Mouse (Mus musculus): ENCODE data around the gene Six3. TPM values are rescaled to one million over a fixed set of nuclear protein-coding genes. Genes with fewer than 3 reads are reported as not detected.

Six3 gene
- 0.45 and 0.68 TPM in 2 replicates for polyA plus RNA-seq (2016; fragmentation: Nextera tagmentation; extraction: Ambion mirVana)

DNA sequence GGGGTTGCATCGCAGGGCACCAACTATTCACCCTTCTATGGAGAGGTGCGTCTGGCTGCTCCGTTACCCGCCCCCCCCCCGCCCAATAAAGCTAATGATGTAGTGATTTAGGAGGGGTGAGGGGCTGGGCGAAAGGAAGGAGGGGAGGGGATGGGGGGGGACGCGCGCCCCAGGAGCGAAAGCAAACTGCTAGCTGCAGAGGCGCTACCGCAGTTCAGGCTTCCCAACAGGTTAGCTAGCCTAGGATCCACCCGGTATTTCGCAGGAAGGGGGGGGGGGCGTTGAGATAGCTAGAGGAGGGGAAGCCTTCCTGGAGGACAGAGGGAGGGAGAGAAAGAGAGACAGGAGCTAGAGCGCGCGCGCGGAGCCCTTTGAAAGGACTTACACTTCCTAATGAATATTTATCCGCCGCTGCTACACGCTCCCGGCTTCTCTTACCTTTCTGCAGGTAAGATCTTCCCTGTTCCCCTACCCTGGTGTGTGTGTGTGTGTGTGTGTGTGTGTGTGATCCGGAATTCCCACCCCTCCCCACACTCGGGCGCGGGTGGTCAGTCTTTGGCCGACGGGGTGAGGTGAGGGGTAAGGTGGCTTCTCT is at the start of gene Six3:
Gene Six3, plus strand, starts transcription at position 343 of the 595 bp plus-strand sequence.
- no peak within 1 kb of the TSS for H3K4me3 ChIP-seq
- H3K4me1 ChIP-seq: peaks cover 11% of the 10 kb centered on the region
- no peaks in the 10 kb centered on the region for H3K36me3 ChIP-seq
- no peak within 1 kb of the TSS for H3K9ac ChIP-seq
- peaks cover 100% of the 10 kb centered on the region for H3K27me3 ChIP-seq
- H3K9me3 ChIP-seq (replicated peaks): no peaks in the 10 kb centered on the region
- ATAC-seq (ENCODE audit: low FRiP score): no peak
- no peak within 1 kb of the TSS for H3K4me2 ChIP-seq (replicated peaks)
- 1% methylated on average over 26 of the region's 30 CpGs for WGBS
- H3K27ac ChIP-seq: no peak within 1 kb of the TSS

DNA sequence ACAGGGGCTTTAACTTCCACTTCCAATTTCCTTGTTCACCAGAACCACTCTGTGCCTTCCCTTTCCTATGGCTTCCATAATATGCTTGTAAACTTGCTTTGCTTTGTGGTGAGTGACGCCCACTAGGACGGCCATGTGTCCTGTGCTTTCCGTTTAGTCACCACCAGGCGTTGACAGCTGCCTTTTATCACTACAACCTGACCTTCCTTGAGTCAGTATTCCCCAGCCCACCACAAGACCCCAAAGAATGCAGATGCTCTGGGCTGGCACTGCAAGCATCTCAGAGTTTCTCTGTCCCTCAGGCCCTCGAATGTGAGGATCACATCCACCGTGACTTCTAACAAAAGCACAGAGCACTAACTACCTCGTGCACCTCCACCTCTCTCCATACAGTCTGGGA is 49.3 kb upstream of the Six3 start:
- Histone ChIP-seq H3K4me3 (no peak overlapping the region), H3K9ac (no peak overlapping the region), H3K4me2 (replicated peaks) (no peak overlapping the region), H3K27me3 (no peaks in the 10 kb centered on the region), H3K4me1 (peaks cover 4% of the 10 kb centered on the region; the same call in 1 of the 2 replicates), H3K36me3 (no peaks in the 10 kb centered on the region), H3K27ac (no peak overlapping the region), H3K9me3 (replicated peaks) (peaks cover 9% of the 10 kb centered on the region)
- 71% methylated on average over 7 of the region's 7 CpGs for WGBS
- ATAC-seq (ENCODE audit: low FRiP score): no peak

DNA sequence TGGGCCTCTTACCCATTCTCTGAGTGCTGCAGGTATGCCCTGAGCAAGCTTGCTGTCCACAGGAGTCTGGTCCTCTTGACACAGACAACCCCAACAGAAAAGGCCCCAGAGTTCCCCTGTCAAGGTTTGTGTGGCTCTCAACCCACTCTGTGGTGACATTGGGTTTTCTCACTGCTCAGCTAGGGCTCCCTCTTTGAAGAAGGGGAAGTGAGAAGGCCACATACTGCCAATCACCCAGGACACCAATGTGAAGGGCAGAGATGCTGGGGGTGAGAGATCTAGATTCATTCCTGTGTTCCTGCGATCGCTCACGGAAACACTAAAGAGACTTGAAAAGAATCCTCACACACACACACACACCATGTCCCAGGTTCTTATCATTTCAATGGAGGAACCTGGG is 39.4 kb upstream of the Six3 start:
- ATAC-seq (ENCODE audit: low FRiP score): no peak
- 93% methylated on average over 3 of the region's 3 CpGs for WGBS
- H3K4me3 ChIP-seq: no peak overlapping the region
- H3K9me3 ChIP-seq (replicated peaks): no peaks in the 10 kb centered on the region
- H3K27ac ChIP-seq: no peak overlapping the region
- no peaks in the 10 kb centered on the region for H3K4me1 ChIP-seq
- peaks cover 3% of the 10 kb centered on the region; the same call in 1 of the 2 replicates for H3K27me3 ChIP-seq
- no peak overlapping the region for H3K9ac ChIP-seq
- H3K4me2 ChIP-seq (replicated peaks): no peak overlapping the region
- no peaks in the 10 kb centered on the region for H3K36me3 ChIP-seq

DNA sequence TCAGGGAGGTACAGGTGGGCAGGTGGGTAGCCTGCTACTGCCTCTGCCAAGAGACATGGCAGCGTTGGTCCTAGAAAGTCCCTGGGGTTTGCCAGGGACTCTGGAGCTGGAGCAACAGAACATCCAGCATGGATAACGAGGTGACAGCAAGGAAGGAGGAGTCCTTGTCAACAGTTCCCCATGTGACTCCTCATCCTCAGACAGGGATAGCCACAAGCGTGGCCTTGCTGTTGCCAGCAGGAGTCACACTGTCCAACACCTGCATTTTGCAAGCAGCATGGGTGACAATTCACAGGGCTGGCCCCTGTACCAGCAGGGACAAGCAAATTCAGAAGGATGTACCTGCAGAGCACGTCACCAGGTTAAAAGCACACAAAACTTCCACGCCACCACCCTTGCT is 35.1 kb upstream of the Six3 start:
- Histone ChIP-seq H3K36me3 (no peaks in the 10 kb centered on the region), H3K4me3 (no peak overlapping the region), H3K9ac (no peak overlapping the region), H3K4me1 (no peaks in the 10 kb centered on the region), H3K27me3 (peaks cover 3% of the 10 kb centered on the region; the same call in 1 of the 2 replicates), H3K9me3 (replicated peaks) (no peaks in the 10 kb centered on the region), H3K4me2 (replicated peaks) (no peak overlapping the region), H3K27ac (no peak overlapping the region)
- no peak for ATAC-seq (ENCODE audit: low FRiP score)
- 68% methylated on average over 5 of the region's 5 CpGs for WGBS

DNA sequence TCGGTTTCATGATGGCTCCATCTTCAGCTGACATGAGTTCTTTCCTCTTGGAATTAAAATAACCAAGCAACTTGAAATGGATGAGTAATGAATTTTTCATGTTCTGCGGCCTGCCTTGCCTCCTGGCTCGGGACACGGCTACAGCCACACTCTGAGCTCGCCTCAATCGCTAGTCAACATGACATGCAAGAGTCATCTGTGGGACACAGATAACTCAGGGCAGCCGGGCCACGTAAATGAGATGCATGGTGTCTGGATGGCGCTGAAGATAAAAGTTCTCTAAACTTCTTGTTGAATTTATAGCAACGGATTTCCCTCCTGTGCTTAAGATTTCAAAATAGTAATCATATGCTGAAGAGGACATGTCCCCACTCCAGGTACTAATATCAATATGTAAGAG is 34.1 kb upstream of the Six3 start:
- H3K9ac ChIP-seq: no peak overlapping the region
- no peak overlapping the region for H3K4me3 ChIP-seq
- H3K36me3 ChIP-seq: no peaks in the 10 kb centered on the region
- ATAC-seq (ENCODE audit: low FRiP score): no peak
- 89% methylated on average over 10 of the region's 10 CpGs for WGBS
- no peak overlapping the region for H3K27ac ChIP-seq
- H3K27me3 ChIP-seq: peaks cover 3% of the 10 kb centered on the region; the same call in 1 of the 2 replicates
- H3K9me3 ChIP-seq (replicated peaks): no peaks in the 10 kb centered on the region
- no peaks in the 10 kb centered on the region for H3K4me1 ChIP-seq
- H3K4me2 ChIP-seq (replicated peaks): no peak overlapping the region

DNA sequence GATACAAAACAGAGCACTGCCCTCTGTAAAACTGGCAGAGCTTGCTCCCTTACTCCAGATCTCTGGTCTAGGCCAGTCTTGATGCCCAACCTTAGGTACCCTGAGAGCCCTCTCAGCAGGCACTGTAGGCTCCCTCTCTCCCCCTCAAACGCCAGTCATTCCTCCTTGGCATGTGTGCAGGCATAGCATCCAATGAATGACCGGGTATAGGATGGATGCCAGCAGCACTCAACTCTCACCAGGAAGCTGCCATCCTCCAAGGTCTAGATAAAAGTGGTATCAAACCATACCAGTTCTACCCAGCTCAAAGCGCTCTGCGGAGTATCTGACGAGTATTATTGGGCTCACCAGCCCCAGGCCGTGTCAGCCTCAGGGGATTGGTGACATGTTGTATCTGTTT is 33.2 kb upstream of the Six3 start:
- no peak for ATAC-seq (ENCODE audit: low FRiP score)

DNA sequence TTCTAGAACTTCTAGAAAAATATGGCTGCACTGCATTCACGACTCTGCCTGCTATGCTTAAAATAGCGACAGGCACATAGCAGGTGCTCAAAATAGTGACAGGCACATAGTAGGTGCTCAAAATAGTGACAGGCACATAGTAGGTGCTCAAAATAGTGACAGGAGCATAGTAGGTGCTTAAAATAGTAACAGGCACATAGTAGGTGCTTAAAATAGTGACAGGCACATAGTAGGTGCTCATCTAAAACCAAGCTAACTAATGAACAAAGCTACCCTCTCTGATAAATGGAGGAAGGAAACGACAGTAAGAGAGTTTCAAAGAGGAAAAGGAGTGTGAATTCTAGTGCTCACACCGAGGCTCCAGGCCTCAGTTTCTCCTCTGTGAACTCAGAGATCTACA is 29.2 kb upstream of the Six3 start:
- no peaks in the 10 kb centered on the region for H3K4me1 ChIP-seq
- H3K27ac ChIP-seq: no peak overlapping the region
- H3K9me3 ChIP-seq (replicated peaks): no peaks in the 10 kb centered on the region
- no peaks in the 10 kb centered on the region for H3K27me3 ChIP-seq
- H3K36me3 ChIP-seq: no peaks in the 10 kb centered on the region
- 89% methylated on average over 4 of the region's 4 CpGs for WGBS
- ATAC-seq (ENCODE audit: low FRiP score): no peak
- no peak overlapping the region for H3K9ac ChIP-seq
- H3K4me2 ChIP-seq (replicated peaks): no peak overlapping the region
- no peak overlapping the region for H3K4me3 ChIP-seq

More for the DNA sequence above, 33.2 kb upstream of the Six3 start:
- WGBS: 88% methylated on average over 6 of the region's 6 CpGs
- H3K4me3 ChIP-seq: no peak overlapping the region
- H3K9ac ChIP-seq: no peak overlapping the region
- H3K36me3 ChIP-seq: no peaks in the 10 kb centered on the region
- H3K27me3 ChIP-seq: no peaks in the 10 kb centered on the region
- no peak overlapping the region for H3K27ac ChIP-seq
- H3K4me2 ChIP-seq (replicated peaks): no peak overlapping the region
- no peaks in the 10 kb centered on the region for H3K9me3 ChIP-seq (replicated peaks)
- H3K4me1 ChIP-seq: no peaks in the 10 kb centered on the region

DNA sequence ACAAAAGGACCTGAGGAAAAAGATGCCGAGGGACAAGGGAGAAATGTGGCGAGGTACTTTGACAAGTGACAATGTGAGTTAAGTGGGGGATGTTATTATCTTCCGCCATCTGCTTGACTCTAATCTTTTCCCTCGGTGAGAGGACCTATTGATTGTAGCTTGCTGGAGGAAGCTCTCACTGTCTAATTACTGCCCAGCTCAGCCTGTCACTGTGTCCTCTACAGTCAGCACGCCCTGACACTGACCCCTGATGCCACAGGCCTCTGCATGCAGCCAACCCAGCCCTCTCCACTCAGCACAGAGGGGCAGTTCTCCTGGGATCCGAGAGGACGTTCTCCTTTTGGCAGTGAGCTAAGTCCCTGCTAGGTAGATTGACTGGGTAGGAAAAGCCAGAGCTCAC is 28.8 kb upstream of the Six3 start:
- no peaks in the 10 kb centered on the region for H3K27me3 ChIP-seq
- no peak for ATAC-seq (ENCODE audit: low FRiP score)
- 63% methylated on average over 7 of the region's 7 CpGs for WGBS

DNA sequence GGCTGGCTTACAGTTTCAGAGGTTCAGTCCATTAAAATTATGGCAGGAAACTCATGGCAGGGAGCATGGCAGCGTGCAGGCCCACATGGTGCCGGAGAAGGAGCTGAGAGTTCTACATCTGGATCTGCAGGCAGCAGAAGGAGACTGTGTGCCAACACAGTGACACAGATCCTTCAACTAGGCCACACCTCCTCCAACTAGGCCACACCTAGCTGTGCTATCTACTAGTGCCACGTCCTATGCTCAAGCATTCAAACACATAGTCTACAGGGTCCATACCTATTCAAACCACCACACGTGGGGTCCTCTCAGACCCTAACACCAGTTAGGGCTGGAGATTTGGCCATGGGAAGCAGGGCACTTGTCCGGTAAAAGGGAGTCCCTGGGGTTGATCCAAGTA is 27.6 kb upstream of the Six3 start:
- Histone ChIP-seq H3K9ac (no peak overlapping the region), H3K9me3 (replicated peaks) (no peaks in the 10 kb centered on the region), H3K4me3 (no peak overlapping the region), H3K27ac (no peak overlapping the region), H3K36me3 (no peaks in the 10 kb centered on the region), H3K4me1 (no peaks in the 10 kb centered on the region), H3K4me2 (replicated peaks) (no peak overlapping the region), H3K27me3 (no peaks in the 10 kb centered on the region)
- no peak for ATAC-seq (ENCODE audit: low FRiP score)
- WGBS: 85% methylated on average over 5 of the region's 5 CpGs

More for the DNA sequence above, 28.8 kb upstream of the Six3 start:
- H3K4me1 ChIP-seq: no peaks in the 10 kb centered on the region
- no peak overlapping the region for H3K4me2 ChIP-seq (replicated peaks)
- no peak overlapping the region for H3K9ac ChIP-seq
- H3K9me3 ChIP-seq (replicated peaks): no peaks in the 10 kb centered on the region
- H3K4me3 ChIP-seq: no peak overlapping the region
- H3K36me3 ChIP-seq: no peaks in the 10 kb centered on the region
- no peak overlapping the region for H3K27ac ChIP-seq

DNA sequence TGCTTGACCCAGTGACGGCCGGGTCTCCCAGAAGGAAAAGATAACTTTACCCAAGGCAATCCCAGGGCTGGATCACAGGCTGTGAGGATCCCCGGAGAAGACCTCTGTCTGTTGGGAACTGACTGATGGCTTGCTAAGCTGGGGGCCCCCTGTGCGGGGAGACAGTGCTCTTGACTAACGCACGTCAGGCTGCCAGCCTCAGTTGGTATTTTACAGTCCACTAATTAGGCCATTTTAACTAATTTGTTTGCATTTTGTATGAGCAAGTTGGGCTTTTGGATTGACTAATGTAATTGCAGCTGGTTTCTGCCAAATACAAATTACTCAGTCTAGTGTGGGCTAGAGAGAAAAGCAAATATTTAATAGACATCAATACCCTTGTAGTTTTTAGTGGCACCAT is 21.4 kb upstream of the Six3 start:
- H3K9me3 ChIP-seq (replicated peaks): no peaks in the 10 kb centered on the region

DNA sequence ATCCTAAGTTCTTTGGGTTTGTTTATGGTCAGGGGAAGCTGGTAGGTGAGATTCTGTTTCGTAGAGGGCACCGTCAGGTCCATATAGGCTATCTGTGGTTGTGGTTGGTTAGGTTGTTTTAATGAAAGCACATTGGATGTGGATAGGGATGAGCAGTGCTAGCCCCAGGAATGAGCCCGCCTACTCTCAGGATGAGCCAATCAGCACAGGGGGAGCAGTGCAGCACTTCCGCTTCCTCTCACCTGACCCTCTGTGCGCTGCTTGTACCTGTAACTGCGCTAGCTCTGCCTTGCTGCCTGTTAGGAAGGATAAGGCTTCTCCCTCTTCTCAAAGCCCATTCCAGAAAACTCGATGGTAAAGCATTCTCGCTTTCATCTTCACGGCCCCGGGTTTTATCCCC is 17.6 kb upstream of the Six3 start:
- H3K9ac ChIP-seq: no peak overlapping the region
- no peak for ATAC-seq (ENCODE audit: low FRiP score)
- no peaks in the 10 kb centered on the region for H3K4me1 ChIP-seq
- H3K27me3 ChIP-seq: peaks cover 26% of the 10 kb centered on the region
- H3K4me2 ChIP-seq (replicated peaks): no peak overlapping the region
- no peak overlapping the region for H3K4me3 ChIP-seq
- WGBS: 82% methylated on average over 10 of the region's 10 CpGs
- H3K36me3 ChIP-seq: no peaks in the 10 kb centered on the region
- H3K27ac ChIP-seq: no peak overlapping the region
- H3K9me3 ChIP-seq (replicated peaks): no peaks in the 10 kb centered on the region

More for the DNA sequence above, 21.4 kb upstream of the Six3 start:
- 62% methylated on average over 6 of the region's 6 CpGs for WGBS
- Histone ChIP-seq H3K4me3 (no peak overlapping the region), H3K9ac (no peak overlapping the region), H3K4me2 (replicated peaks) (no peak overlapping the region), H3K27ac (no peak overlapping the region), H3K27me3 (peaks cover 10% of the 10 kb centered on the region; the same call in 1 of the 2 replicates), H3K4me1 (no peaks in the 10 kb centered on the region), H3K36me3 (no peaks in the 10 kb centered on the region)
- no peak for ATAC-seq (ENCODE audit: low FRiP score)

DNA sequence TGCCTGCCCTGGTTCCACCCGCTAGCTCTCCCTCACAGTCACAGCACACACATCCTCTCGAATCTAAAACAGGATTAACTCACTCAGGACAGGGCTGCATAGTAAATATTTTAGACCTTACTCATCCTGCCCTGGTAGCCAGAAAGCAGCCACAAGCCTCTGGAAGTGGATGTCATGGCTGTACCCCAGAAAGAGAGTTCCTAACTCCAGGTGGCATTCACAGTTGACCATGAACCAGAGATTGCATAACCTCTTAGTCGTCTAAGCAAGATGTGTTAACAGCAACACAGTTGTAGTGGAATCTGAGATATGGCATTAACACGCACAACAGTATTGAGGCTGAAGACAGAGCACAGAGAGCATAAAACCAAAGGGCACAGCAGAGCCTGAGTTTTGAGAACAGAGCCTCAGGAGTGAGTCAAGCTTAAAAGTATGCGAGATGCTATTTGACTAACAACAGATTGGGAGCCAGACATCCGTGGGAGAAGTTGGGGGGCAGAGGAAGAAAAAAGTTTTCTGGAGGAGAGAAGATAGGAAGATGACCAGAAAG is 17.0 kb upstream of the Six3 start:
- Histone ChIP-seq H3K9me3 (replicated peaks) (no peaks in the 10 kb centered on the region), H3K4me3 (no peak overlapping the region), H3K27ac (no peak overlapping the region), H3K4me2 (replicated peaks) (no peak overlapping the region), H3K36me3 (no peaks in the 10 kb centered on the region), H3K9ac (no peak overlapping the region), H3K4me1 (no peaks in the 10 kb centered on the region), H3K27me3 (peaks cover 32% of the 10 kb centered on the region)
- 71% methylated on average over 6 of the region's 6 CpGs for WGBS
- ATAC-seq (ENCODE audit: low FRiP score): no peak

DNA sequence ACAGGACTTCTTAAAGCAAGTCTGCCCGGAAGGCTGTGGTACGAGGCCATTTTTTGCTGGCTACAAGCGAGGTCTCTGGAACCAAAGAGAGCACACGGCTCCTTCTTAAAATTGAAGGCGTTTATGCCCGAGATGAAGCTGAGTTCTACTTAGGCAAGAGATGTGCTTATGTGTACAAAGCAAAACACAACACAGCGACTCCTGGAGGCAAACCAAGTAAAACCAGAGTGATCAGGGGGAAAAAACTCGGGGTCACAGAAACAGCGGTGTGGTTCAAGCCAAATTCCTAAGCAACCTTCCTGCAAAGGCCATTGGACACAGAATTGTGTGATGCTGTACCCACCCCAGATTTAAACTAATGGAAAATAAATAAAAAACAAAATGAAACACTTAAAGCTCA is 13.9 kb upstream of the Six3 start:
- Histone ChIP-seq H3K36me3 (no peaks in the 10 kb centered on the region), H3K27me3 (peaks cover 55% of the 10 kb centered on the region), H3K9me3 (replicated peaks) (no peaks in the 10 kb centered on the region), H3K4me3 (no peak overlapping the region), H3K4me1 (no peaks in the 10 kb centered on the region), H3K4me2 (replicated peaks) (no peak overlapping the region), H3K9ac (no peak overlapping the region), H3K27ac (no peak overlapping the region)
- WGBS: 64% methylated on average over 9 of the region's 9 CpGs
- ATAC-seq (ENCODE audit: low FRiP score): no peak
